Mouse (Mus musculus) heart, adult 11 months (tissue): ENCODE results near the gene Esm1.

Experiments
- DNase-seq: peaks from one replicate; pipeline ENCODE4 v3.0.0; 2022

The Esm1 gene

GRCm38 (mm10) chr13:113209624-113210023, at the start of gene Esm1:
Gene Esm1 (plus strand): TSS chr13:113209659.
- DNase-seq: peak; percentile 89

- DNase-seq: peak; percentile 17
Observed at GRCm38 (mm10) chr13:113164252-113165005, 45.0 kb upstream of the Esm1 start.

DNA sequence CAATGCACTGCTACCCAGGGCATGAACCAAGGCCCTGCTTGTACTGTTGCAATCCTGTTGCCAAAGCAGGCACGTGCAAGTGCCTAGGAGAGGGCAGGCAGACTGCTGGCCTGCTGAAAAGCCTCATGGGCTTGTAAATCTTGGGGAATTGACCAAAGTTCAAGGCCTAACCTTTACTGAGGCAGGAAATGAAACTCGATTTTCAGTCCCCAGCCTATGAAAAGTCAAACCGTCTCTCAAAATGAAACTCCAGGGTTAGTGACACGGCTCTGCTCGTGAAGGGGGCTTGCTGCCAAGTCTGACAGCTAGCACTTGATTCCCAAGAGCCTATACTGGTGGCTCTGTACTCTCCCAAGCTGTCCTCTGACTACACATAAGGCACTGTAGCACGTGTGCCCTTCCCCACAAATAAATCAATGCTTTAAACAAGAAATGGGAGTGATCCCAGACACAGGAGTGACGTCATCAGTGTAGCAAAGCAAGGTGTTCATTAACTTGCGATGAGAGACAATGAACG, 41.4 kb upstream of the Esm1 start:
- peak; percentile 73 for DNase-seq

DNA sequence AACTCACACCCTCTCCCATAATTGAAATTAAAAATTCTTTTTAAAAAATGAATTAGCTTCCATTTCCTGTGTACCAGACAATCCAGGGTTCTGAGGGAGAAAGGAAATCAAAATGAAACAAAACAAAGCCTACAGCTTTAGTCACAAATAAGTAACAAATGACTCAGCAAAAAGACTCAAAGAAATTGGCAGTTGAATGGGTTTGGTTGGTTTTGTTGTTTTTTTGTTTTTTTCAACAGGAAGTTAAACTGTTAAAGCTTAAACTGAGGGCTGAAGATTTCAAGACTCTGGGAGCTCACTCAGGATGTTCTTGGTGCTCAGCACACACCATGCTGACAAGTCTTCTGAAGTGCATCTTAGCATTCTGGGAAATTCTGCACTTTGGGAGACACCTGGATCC, 39.2 kb upstream of the Esm1 start:
- DNase-seq: no peak

GRCm38 (mm10) chr13:113174162-113174561, 35.3 kb upstream of the Esm1 start:
- peak; percentile 33 for DNase-seq

DNA sequence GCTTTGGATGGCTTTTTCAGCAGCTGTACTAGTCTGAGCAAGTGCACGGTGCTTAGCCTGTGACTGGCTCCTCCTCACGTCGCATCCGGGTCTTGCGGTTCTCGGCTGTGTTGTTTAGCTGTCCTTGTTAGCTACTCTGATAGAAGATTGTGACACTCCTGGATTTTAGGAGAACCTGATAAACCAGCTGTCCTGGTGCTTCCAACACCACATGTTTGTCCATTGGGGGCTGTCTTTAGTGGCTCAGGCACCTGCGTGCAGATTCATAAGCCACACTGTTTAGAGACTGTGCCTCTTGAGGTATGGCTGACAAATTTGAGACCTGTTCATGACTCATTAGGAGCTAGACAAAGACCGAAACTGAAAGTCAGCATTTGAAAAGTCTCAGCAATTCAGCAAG, 26.1 kb upstream of the Esm1 start:
- DNase-seq: peak; percentile 29

- peak; percentile 68 for DNase-seq
Observed at GRCm38 (mm10) chr13:113183720-113184119, 25.7 kb upstream of the Esm1 start.

- peak; percentile 81 for DNase-seq
Observed at GRCm38 (mm10) chr13:113196808-113197674, 12.4 kb upstream of the Esm1 start.

- DNase-seq: peak; percentile 39
Observed at GRCm38 (mm10) chr13:113197872-113198502, 11.5 kb upstream of the Esm1 start.

DNA sequence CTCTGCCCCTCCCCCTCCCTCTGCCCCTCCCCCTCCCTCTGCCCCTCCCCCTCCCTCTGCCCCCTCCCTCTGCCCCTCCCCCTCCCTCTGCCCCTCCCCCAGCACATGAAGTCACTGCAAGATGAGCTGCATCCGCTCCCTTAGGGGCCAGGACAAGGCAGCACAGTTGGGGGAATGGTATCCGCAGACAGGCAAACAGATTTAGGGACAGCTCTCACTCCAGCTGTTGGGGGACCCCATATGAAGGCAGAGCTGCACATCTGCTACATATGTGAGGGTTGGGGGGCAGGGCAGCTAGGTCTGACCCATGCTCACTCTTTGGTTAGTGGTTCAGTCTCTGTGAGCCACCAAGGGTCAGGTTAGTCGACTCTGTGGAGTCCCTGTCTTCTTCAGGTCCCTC, 10.1 kb upstream of the Esm1 start:
- DNase-seq: peak; percentile 51

DNA sequence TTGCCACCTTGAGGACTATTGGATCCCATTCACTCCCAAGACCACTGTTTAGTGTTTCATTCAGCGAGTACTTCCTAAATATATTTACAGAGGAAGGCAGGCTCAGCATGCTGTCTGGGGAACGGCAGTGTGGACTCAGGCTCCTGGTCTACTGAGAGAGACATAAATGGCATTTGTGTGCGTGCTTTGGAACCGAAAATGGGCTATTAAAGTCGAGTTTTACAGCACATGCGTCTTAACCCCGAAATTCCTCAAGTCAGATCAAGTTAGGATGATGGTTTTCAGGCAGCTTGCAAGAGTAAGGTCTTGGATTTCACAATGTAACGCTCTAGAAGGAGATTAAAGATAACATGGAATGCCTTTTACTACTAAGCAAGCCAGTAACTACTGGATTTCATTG, 8.7 kb upstream of the Esm1 start:
- peak; percentile 52 for DNase-seq

DNA sequence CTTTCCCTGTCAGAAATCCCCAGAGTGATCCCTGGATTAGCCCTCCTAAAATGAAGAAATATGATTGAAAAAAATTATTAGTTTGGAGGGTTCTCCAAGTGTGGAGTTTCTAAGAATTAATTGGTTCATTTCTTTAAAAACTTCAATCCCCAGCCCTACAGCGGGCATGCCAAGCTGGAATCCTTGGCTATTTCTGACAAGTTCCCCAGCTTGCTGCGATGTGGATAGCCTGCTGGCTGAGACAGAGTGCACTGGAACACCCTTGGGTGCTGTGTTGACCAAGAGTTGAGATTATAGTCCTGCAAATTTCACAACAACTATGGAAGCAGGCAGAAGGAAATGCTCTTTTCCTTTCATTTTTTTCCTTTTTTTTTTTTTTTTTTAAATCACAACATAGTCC, 7.8 kb upstream of the Esm1 start:
- peak; percentile 92 for DNase-seq

DNA sequence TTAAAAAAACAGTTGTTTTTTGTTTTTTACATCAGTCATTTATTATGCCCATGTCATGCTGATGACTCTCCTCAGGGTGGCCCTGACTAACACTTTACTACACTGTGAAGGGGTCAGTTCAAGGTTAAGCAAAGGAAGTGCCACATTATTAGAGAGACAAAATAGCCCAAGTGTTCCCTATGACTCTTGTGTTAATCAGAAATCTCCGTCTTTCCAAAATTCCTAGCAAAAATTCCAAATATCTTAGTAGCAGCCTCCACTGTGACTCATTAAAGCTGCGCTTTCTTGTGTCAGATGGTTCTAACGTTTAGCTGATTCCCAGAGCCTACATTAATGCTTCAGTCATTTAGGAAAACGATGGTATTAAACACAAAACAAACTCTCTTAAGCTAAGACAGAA, 7.3 kb upstream of the Esm1 start:
- DNase-seq: peak; percentile 30

DNA sequence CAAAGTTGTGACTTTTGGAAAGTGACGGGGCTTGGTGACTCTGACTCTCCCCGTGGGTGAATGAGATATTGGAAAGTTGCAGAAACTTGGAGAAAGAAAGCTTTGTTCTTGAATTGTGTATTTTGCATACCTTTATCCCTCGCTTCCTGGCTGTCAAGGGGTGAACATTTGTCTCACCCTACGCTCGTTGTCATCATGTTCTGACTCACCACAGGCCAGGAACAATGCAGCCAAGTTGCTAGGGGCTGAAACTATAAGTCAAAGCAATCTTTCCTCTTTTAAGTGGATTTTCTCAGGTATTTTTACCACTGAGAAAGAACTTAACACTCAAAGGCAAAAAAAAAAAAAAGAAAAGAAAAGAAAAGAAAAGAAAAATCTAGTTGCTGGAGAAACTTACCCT, 6.3 kb upstream of the Esm1 start:
- DNase-seq: peak; percentile 63

DNA sequence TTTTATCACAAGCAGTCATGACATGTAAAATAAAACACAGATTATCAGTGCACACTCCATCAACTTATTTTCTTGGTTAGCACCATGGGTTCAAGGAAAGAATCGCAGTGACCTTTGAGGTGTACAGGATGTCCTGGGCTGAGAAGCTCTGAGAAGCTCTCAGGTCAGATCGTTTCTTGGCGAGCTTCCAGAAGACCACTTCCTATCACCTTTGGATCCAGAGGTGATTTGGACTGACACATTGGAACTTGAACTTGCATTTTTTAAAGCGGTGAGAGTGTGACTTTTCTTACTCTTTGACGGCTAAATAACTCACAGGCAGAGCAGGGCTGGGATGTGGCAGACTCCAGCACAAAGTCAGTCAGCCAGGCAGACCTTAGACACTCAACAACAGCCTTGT, 4.1 kb upstream of the Esm1 start:
- DNase-seq: peak; percentile 81

DNA sequence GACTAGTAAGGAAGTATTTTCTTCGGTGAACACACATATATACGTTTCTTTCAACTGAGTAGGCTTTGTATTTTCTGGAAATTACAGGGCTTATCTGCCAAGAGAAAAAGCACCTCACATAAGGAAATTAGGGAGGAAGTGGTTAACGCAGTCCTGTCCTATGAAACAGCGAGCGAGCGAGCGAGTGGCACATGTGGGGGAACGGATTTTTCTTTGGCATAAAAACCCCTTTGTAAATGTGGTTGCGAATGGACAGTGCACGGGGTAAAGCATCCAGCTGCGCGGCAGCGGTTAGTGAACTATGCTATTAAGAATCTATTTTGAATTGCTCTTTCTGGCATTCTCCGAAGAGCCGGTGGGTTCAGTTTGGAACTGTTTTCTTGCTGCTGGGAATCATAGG, 1.9 kb downstream of the Esm1 start:
- peak; percentile 62 for DNase-seq

DNA sequence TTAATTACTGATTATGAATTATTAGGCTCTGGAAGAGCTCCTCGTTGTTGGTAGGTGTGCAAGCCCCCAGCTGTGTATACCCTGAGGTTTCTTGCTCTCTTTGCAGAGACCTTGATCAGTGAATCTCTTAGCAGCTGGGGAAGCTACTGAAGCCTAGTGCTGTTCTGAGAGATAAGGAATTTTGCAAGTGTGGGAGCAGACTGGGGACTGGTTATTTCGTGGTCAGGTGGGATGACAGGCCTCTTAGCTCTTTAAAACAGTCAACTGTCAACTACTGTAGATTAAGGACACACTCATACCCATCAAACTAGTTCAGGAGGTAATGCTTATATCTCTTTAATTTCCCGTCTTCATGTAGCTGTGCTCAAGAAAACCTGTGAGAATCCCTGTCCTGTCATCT, 2.9 kb downstream of the Esm1 start:
- DNase-seq: peak; percentile 18

DNA sequence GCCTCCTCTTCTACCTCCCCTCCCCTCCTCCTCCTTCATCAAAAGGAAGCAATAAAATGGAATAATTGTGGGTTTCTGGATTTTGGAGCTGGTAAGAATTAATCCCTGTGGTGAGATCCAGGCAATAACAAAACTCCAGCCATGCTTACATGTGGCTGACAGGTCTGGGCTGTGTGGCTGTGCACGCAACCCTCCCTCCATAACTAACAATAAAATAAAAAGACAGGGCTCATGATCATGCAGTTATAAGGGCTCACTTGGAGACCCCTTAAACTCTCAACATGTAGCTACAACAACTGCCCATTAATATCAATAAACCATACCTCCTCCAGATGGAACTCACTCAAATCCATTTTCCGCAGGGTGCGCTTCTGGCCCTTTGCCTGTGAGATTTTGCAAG, 4.4 kb downstream of the Esm1 start:
- DNase-seq: peak; percentile 4

- peak; percentile 66 for DNase-seq
Observed at GRCm38 (mm10) chr13:113221851-113222250, 12.4 kb downstream of the Esm1 start.

DNA sequence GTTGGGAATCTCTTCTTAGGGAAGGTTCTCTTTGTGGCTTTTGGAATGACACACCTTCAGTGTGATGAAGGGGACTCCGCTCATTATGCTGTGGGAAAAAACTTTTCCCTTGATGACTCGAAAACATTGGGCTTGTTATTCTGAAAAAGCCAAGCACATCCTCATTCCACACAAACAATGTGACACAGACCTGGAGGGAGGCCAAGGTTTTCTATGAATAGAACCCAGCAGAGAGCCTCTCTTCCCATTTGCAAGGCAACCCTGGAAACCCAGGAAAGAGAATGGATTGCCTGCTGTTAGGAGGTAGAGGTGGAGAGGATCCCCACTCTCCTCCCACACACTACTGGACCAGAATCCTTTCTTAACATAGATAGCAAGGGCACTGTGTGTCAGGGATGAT, 14.6 kb downstream of the Esm1 start:
- peak; percentile 97 for DNase-seq

DNA sequence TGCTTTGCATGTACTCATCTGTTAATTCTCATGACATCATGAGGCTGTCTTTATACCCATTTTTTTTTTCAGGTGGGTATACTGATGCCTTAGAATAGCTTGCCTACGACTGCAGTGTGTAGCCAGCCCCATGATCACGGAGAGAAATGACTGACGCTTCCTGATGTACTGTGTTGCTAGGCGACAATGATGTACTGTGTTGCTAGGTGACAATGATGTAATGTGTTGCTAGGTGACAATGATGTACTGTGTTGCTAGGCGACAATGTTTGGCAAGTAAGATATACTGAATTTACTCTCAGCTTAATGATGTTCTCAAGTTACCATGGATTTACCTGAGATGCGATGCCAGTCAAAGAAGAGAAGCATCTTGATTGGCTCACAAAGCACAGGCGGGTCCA, 16.4 kb downstream of the Esm1 start, which contains the start of gene Gzmk:
Gene Gzmk, minus strand, starts transcription at position 98 of the 400 bp plus-strand sequence.
- peak; percentile 59 for DNase-seq

GRCm38 (mm10) chr13:113227076-113227475, 17.6 kb downstream of the Esm1 start:
- DNase-seq: peak; percentile 72
